Mouse (Mus musculus) megakaryocyte, embryonic 14.5 days (primary cell): ENCODE data around the gene Lxn.

ENCODE experiments used
- FLI1 ChIP-seq: IDR thresholded peaks from 2 replicates; pipeline ENCODE4 v1.6.1; 2012; ENCODE audit warnings: low read length, inconsistent platforms, mixed read lengths
- GATA1 ChIP-seq: IDR thresholded peaks from 3 replicates; pipeline ENCODE4 v1.6.1; 2012; ENCODE audit warnings: mixed read lengths, low read length, inconsistent platforms, borderline replicate concordance

- no peak for TF ChIP-seq GATA1
- no peak for TF ChIP-seq FLI1
Observed at GRCm38 (mm10) chr3:67466576-67466975, 2.9 kb upstream of the Lxn start.
